Mouse (Mus musculus) olfactory bulb, adult 2 months (tissue): ENCODE measurements around the gene Hist2h2ac. TPM values are rescaled to one million over a fixed set of nuclear protein-coding genes. Genes with fewer than 3 reads are reported as not detected.
"Not testable (repeated sequence)": the region's sequence is repeated elsewhere in the genome, so short reads cannot be mapped to it uniquely, and the experiment has no call there.

Source experiments
- H3K27ac ChIP-seq: fragments of 200-500 bp; 2 replicates; pipeline ENCODE4 v1.5.1; 2012; ENCODE audit warnings: low read depth, low read length; ENCODE audit not compliant: insufficient read depth
- H3K4me1 ChIP-seq: fragments of 200-500 bp; 2 replicates; pipeline ENCODE4 v1.6.1; 2012; ENCODE audit warnings: low read length; ENCODE audit not compliant: control insufficient read depth, insufficient read depth
- H3K4me3 ChIP-seq: fragments of 200-500 bp; 2 replicates; pipeline ENCODE4 v1.5.1; 2012; ENCODE audit warnings: mild to moderate bottlenecking, low read depth, low read length, moderate library complexity; ENCODE audit not compliant: insufficient read depth
- CTCF ChIP-seq: fragments of 200-500 bp; IDR thresholded peaks from 2 replicates; pipeline ENCODE4 v1.5.1; 2012; ENCODE audit warnings: low read depth, mild to moderate bottlenecking, low read length, moderate library complexity; ENCODE audit not compliant: insufficient read depth
- POLR2A ChIP-seq: fragments of 200-500 bp; IDR thresholded peaks from 2 replicates; pipeline ENCODE4 v1.6.1; 2012; ENCODE audit warnings: mild to moderate bottlenecking, low read depth, low read length, moderate library complexity; ENCODE audit not compliant: insufficient read depth
- WGBS: fragments of 180-500 bp; shearing (Covaris S2); methylation state at CpG from one replicate; pipeline ENCODE4 v1.1.7; 2018; 5-methylcytosine and 5-hydroxymethylcytosine counted together
- polyA plus RNA-seq: library from polyadenylated mRNA; stranded (reverse); fragments of >200 nt; gene quantifications from 2 replicates; pipeline ENCODE4 v1.2.4, GENCODE M21; 2012; ENCODE audit warnings: low replicate concordance; ENCODE audit not compliant: missing spikeins, insufficient read depth, insufficient read length

The Hist2h2ac gene
- polyA plus RNA-seq, 1 experiment, result not detected

DNA sequence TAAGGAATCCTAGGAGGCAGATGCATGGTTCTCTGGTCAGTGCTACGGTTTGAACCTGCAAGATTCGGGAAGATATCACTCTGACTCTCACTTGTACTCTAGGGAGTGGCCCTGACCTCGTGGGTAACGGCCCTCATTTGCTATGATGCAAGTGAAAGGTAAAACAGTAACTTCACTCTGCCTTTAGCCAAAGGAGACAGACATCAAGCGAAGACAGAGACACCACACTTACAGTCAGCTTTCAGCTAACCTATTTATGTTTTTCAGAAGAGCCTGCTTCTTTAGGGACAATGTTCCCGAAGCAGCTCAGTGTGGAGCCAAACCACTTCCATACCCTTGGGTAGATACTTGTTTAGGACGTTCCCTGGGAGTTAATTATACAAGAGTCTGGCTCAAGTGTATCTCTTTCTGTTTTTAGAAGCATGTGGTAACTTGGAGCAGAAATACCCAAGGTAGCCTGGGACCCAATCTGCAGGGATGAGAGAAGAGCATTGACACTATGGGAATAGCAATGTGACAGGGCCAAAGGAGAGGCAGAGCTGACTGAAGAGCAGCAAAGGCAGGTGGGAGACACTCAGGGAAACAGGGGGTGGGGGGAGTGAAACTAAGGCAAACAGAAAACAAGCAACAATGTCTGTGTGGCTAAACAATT lies 23.4 kb upstream of the Hist2h2ac start:
- Histone ChIP-seq H3K4me3 (no peak overlapping the region), H3K4me1 (peaks cover 2% of the 10 kb centered on the region; the same call in 1 of the 2 replicates), H3K27ac (peak overlapping the region; percentile 59)
- TF ChIP-seq CTCF (no peak), POLR2A (no peak)
- 79% methylated on average over 7 of the region's 7 CpGs for WGBS

DNA sequence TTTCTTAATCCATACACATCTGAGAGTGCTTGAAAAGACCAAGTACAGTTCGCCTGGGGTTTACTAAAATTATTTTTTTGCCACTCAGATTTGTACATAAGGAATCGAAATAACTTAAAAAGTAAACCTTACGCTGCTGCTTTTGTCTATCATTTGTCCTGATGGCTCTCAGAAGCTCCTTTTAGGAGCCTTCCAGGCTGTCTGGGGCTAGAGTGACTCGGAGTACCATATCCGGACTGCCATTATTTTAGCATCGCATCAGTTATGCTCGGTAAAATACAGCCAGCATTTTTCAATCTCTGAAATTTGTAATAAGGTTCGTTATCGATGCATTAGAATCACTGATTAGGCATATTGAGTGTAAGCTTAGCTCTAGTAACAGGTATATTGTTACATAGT lies 20.1 kb upstream of the Hist2h2ac start:
- Histone ChIP-seq H3K4me3 (no peak overlapping the region), H3K27ac (0 out of 2 replicates have a peak overlapping the region, but pooled peaks have one; percentile 58), H3K4me1 (peaks cover 4% of the 10 kb centered on the region; the same call in 1 of the 2 replicates)
- no peak for TF ChIP-seq CTCF
- TF ChIP-seq POLR2A, result no peak
- 54% methylated on average over 9 of the region's 9 CpGs for WGBS

- WGBS, result 2% methylated on average over 41 of the region's 85 CpGs
- not testable (repeated sequence) for H3K4me1 ChIP-seq
- Histone ChIP-seq H3K27ac (peak within 1 kb of the TSS; percentile 58), H3K4me3 (peak within 1 kb of the TSS; percentile 52)
- TF ChIP-seq POLR2A, result peak; percentile 42; the same call in 1 of the 2 replicates
Measured at GRCm38 (mm10) chr3:96239949-96240798, 19.5 kb upstream of the Hist2h2ac start, which contains the start of gene Hist2h2aa2. Gene Hist2h2aa2 (minus strand): TSS chr3:96240276.

- Histone ChIP-seq H3K4me3 (peak within 1 kb of the TSS; percentile 52), H3K27ac (peak within 1 kb of the TSS; percentile 57; the same call in 1 of the 2 replicates)
- H3K4me1 ChIP-seq, result not testable (repeated sequence)
- WGBS, result under 1% methylated on average over 21 of the region's 68 CpGs
Measured at GRCm38 (mm10) chr3:96238954-96239793, 18.5 kb upstream of the Hist2h2ac start, which contains the start of gene Hist2h3c2. Gene Hist2h3c2 (minus strand): TSS chr3:96239127.

DNA sequence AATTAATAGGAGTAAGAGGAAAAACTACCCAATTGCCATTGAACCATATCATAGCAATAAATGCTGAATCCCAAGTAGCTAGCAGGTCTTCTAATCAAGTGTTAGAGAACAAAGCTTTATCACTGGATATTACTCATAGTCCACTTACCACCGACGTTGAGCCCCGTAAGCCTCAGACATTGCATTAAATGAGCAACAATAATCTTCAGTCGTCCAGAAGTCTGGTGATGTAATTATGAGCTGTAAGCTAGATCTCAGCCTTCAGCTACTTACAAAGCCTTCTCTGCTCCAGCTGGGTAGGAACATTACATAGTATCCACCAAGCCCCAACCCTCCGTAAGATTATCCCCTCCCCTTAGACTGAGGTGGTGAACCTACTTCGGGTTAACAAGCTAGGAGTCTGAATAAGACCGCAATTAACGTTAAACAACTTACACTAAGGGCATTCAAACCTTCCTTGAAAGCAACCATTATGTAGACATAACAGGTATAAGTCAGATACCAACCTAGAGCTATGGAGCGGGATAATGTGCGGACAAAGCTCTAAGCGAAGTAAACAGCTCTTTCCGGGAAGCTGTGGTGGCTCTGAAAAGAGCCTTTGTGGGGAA lies 17.3 kb upstream of the Hist2h2ac start:
- Histone ChIP-seq H3K4me3 (no peak overlapping the region; the same call in 1 of the 2 replicates), H3K27ac (no peak overlapping the region), H3K4me1 (0 out of 2 replicates have a peak, but pooled peaks cover 2% of the 10 kb centered on the region)
- 10% methylated on average over 12 of the region's 12 CpGs for WGBS
- TF ChIP-seq POLR2A (no peak), CTCF (no peak)

DNA sequence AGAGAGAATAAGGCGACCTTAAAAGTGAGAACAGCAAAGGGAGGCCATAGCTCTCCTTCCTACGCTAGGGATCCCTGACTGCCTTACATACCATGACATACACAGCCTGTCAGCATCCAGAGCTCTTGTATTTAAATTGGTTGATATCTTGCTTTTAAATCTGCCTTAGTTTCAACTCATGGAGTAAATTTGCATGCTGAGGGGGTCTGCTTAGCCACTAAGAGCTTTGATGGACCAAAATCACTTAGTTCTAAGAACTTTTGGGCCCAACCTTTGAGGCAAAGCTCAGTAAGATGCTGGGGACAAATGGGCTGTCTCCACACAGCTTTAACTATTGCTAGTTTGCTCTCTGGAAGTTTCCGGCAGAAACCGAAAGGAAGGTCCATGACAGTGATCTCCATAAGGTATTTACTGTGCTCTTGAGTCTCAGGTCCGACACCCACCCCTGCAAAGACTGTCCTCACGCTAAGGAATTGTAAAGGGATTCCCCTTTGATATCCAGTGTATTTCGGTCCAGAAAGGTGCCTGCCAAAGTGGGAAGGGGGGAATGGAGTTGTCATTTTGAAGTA lies 16.7 kb upstream of the Hist2h2ac start:
- WGBS, result 57% methylated on average over 7 of the region's 7 CpGs
- Histone ChIP-seq H3K27ac (no peak overlapping the region), H3K4me1 (0 out of 2 replicates have a peak, but pooled peaks cover 2% of the 10 kb centered on the region), H3K4me3 (no peak overlapping the region)
- TF ChIP-seq CTCF (no peak), POLR2A (no peak)

GRCm38 (mm10) chr3:96236834-96237334 lies 16.2 kb upstream of the Hist2h2ac start:
- Histone ChIP-seq H3K4me1 (0 out of 2 replicates have a peak, but pooled peaks cover 2% of the 10 kb centered on the region), H3K4me3 (no peak overlapping the region), H3K27ac (no peak overlapping the region)
- WGBS, result 87% methylated on average over 4 of the region's 4 CpGs
- TF ChIP-seq CTCF, result no peak
- no peak for TF ChIP-seq POLR2A

GRCm38 (mm10) chr3:96235836-96236235 lies 15.2 kb upstream of the Hist2h2ac start:
- no peak overlapping the region for H3K27ac ChIP-seq

More at GRCm38 (mm10) chr3:96235836-96236235, 15.2 kb upstream of the Hist2h2ac start:
- Histone ChIP-seq H3K4me3 (no peak overlapping the region), H3K4me1 (0 out of 2 replicates have a peak, but pooled peaks cover 2% of the 10 kb centered on the region)
- WGBS, result 80% methylated on average over 3 of the region's 3 CpGs
- no peak for TF ChIP-seq POLR2A
- no peak for TF ChIP-seq CTCF
